Mouse (Mus musculus) liver, postnatal 0 days (tissue): ENCODE results near the gene Epb41l3.

Experiments
- CTCF ChIP-seq: sonication (generic); IDR thresholded peaks from 2 replicates; pipeline ENCODE4 v1.5.1; 2016; ENCODE audit warnings: antibody characterized with exemption, low read depth
- EP300 ChIP-seq: IDR thresholded peaks from 2 replicates; pipeline ENCODE4 v1.6.1; 2016; ENCODE audit warnings: antibody characterized with exemption, low read depth, mild to moderate bottlenecking

GRCm38 (mm10) chr17:69180905-69181559 is 105.5 kb downstream of the Epb41l3 start:
- no peak for TF ChIP-seq CTCF
- TF ChIP-seq EP300, result no peak
